Mouse (Mus musculus): ENCODE measurements around the gene Tas2r118.

DNA sequence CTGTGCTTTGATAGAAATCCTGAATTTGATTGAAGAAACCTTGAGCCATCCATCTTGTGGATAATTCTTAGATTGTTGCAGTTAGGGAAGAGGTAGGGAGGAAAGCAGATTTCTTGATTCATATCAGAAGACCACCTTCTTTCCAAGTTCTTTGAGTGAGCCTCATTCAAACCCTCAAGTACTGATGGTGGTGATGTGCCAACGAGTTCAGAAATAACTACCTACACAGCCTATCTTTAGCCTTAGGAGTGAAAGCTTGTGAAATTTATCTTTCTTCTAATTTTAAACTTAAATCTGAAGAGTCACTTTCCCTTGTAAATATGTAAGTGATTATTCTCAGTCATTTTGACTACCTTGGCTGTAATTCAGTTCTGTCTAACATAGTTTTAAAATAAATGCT lies 6.1 kb downstream of the Tas2r118 start:
- no peak for TF ChIP-seq CTCF (IDR thresholded peaks at IDR 0.05 in 2 of 3, conservative IDR thresholded peaks at IDR 0.05 in 1 of 3; ENCODE audit: control insufficient read depth in 1 of 3, insufficient read depth in 1 of 3, low read depth in 2 of 3, low read length in 3 of 3, poor library complexity in 1 of 3, severe bottlenecking in 1 of 3)
- TF ChIP-seq KAT2A (conservative IDR thresholded peaks at IDR 0.05; ENCODE audit: low read depth, low read length) = no peak
